Mouse (Mus musculus): ENCODE measurements at regions not wholly inside any gene's neighbourhood (a gene's known extent, or its start where the extent isn't known, plus 50 kb on each side); places are given as distances from the start of the nearest gene placed in this dataset.

- H3K4me2 ChIP-seq (ENCODE audit: low read depth, low read length): no peak overlapping the region
- WGBS: 14% methylated on average over 3 of the region's 3 CpGs
- H3K4me3 ChIP-seq (ENCODE audit: low read depth, low read length): no peak overlapping the region
- DNase-seq (ENCODE audit: low spot score): no peak
- ATAC-seq (ENCODE audit: low read depth): no peak
- H3K4me1 ChIP-seq (ENCODE audit: control insufficient read depth, insufficient read depth, low read length): no peaks in the 10 kb centered on the region
- no peaks in the 10 kb centered on the region for H3K36me3 ChIP-seq (ENCODE audit: control insufficient read depth, insufficient read depth, low read length)
- no peaks in the 10 kb centered on the region for H3K9me3 ChIP-seq (ENCODE audit: control insufficient read depth, low read length)
- no peak overlapping the region for H3K27ac ChIP-seq (replicated peaks; ENCODE audit: low read depth, low read length)
- no peaks in the 10 kb centered on the region for H3K27me3 ChIP-seq (replicated peaks; ENCODE audit: control insufficient read depth, insufficient read depth, low read length)
- H3K9ac ChIP-seq (ENCODE audit: low read depth, low read length): no peak overlapping the region
These were observed 492.3 kb downstream of the Plcl1 start for GRCm38 (mm10) chr1:55898031-55898430.

GRCm38 (mm10) chr1:55900033-55900432 is 494.3 kb downstream of the Plcl1 start:
- Histone ChIP-seq H3K4me1 (ENCODE audit: control insufficient read depth, insufficient read depth, low read length) (no peaks in the 10 kb centered on the region), H3K4me2 (ENCODE audit: low read depth, low read length) (no peak overlapping the region), H3K9ac (ENCODE audit: low read depth, low read length) (no peak overlapping the region), H3K27me3 (replicated peaks; ENCODE audit: control insufficient read depth, insufficient read depth, low read length) (no peaks in the 10 kb centered on the region), H3K36me3 (ENCODE audit: control insufficient read depth, insufficient read depth, low read length) (no peaks in the 10 kb centered on the region), H3K4me3 (ENCODE audit: low read depth, low read length) (no peak overlapping the region), H3K9me3 (ENCODE audit: control insufficient read depth, low read length) (no peaks in the 10 kb centered on the region), H3K27ac (replicated peaks; ENCODE audit: low read depth, low read length) (no peak overlapping the region)
- ATAC-seq (ENCODE audit: low read depth): no peak
- 77% methylated on average over 3 of the region's 3 CpGs for WGBS
- no peak for DNase-seq (ENCODE audit: low spot score)

GRCm38 (mm10) chr1:55903177-55903576 is 497.5 kb downstream of the Plcl1 start:
- no peaks in the 10 kb centered on the region for H3K36me3 ChIP-seq (ENCODE audit: control insufficient read depth, insufficient read depth, low read length)
- H3K27me3 ChIP-seq (replicated peaks; ENCODE audit: control insufficient read depth, insufficient read depth, low read length): no peaks in the 10 kb centered on the region
- H3K4me3 ChIP-seq (ENCODE audit: low read depth, low read length): no peak overlapping the region
- no peak overlapping the region for H3K9ac ChIP-seq (ENCODE audit: low read depth, low read length)
- DNase-seq (ENCODE audit: low spot score) (no peak), ATAC-seq (ENCODE audit: low read depth) (no peak)
- no peak overlapping the region for H3K27ac ChIP-seq (replicated peaks; ENCODE audit: low read depth, low read length)
- 87% methylated on average over 3 of the region's 3 CpGs for WGBS
- no peak overlapping the region for H3K4me2 ChIP-seq (ENCODE audit: low read depth, low read length)
- H3K4me1 ChIP-seq (ENCODE audit: control insufficient read depth, insufficient read depth, low read length): no peaks in the 10 kb centered on the region
- peaks cover 4% of the 10 kb centered on the region for H3K9me3 ChIP-seq (ENCODE audit: control insufficient read depth, low read length)

GRCm38 (mm10) chr1:55904571-55904970 is 498.9 kb downstream of the Plcl1 start:
- H3K4me1 ChIP-seq (ENCODE audit: control insufficient read depth, insufficient read depth, low read length): no peaks in the 10 kb centered on the region
- ATAC-seq (ENCODE audit: low read depth) (no peak), DNase-seq (ENCODE audit: low spot score) (no peak)
- H3K27ac ChIP-seq (replicated peaks; ENCODE audit: low read depth, low read length): no peak overlapping the region
- no peak overlapping the region for H3K9ac ChIP-seq (ENCODE audit: low read depth, low read length)
- peaks cover 4% of the 10 kb centered on the region for H3K9me3 ChIP-seq (ENCODE audit: control insufficient read depth, low read length)
- H3K27me3 ChIP-seq (replicated peaks; ENCODE audit: control insufficient read depth, insufficient read depth, low read length): no peaks in the 10 kb centered on the region
- 82% methylated on average over 2 of the region's 2 CpGs for WGBS
- no peaks in the 10 kb centered on the region for H3K36me3 ChIP-seq (ENCODE audit: control insufficient read depth, insufficient read depth, low read length)
- no peak overlapping the region for H3K4me2 ChIP-seq (ENCODE audit: low read depth, low read length)
- no peak overlapping the region for H3K4me3 ChIP-seq (ENCODE audit: low read depth, low read length)

GRCm38 (mm10) chr1:55905232-55905631 is 499.5 kb downstream of the Plcl1 start:
- Histone ChIP-seq H3K4me2 (ENCODE audit: low read depth, low read length) (no peak overlapping the region), H3K27me3 (replicated peaks; ENCODE audit: control insufficient read depth, insufficient read depth, low read length) (no peaks in the 10 kb centered on the region), H3K9me3 (ENCODE audit: control insufficient read depth, low read length) (peaks cover 4% of the 10 kb centered on the region), H3K4me1 (ENCODE audit: control insufficient read depth, insufficient read depth, low read length) (no peaks in the 10 kb centered on the region), H3K4me3 (ENCODE audit: low read depth, low read length) (no peak overlapping the region), H3K27ac (replicated peaks; ENCODE audit: low read depth, low read length) (no peak overlapping the region), H3K9ac (ENCODE audit: low read depth, low read length) (no peak overlapping the region), H3K36me3 (ENCODE audit: control insufficient read depth, insufficient read depth, low read length) (no peaks in the 10 kb centered on the region)
- WGBS: 97% methylated on average over 4 of the region's 4 CpGs
- no peak for DNase-seq (ENCODE audit: low spot score)
- ATAC-seq (ENCODE audit: low read depth): no peak

- no peak for DNase-seq (ENCODE audit: low spot score)
- Histone ChIP-seq H3K4me1 (ENCODE audit: control insufficient read depth, insufficient read depth, low read length) (no peaks in the 10 kb centered on the region), H3K36me3 (ENCODE audit: control insufficient read depth, insufficient read depth, low read length) (no peaks in the 10 kb centered on the region), H3K4me3 (ENCODE audit: low read depth, low read length) (no peak overlapping the region), H3K9me3 (ENCODE audit: control insufficient read depth, low read length) (peaks cover 4% of the 10 kb centered on the region), H3K27ac (replicated peaks; ENCODE audit: low read depth, low read length) (no peak overlapping the region), H3K27me3 (replicated peaks; ENCODE audit: control insufficient read depth, insufficient read depth, low read length) (no peaks in the 10 kb centered on the region), H3K9ac (ENCODE audit: low read depth, low read length) (no peak overlapping the region), H3K4me2 (ENCODE audit: low read depth, low read length) (no peak overlapping the region)
- WGBS: 88% methylated on average over 2 of the region's 2 CpGs
- ATAC-seq (ENCODE audit: low read depth): no peak
These were observed 504.3 kb downstream of the Plcl1 start for GRCm38 (mm10) chr1:55910024-55910423.

- 68% methylated on average over 3 of the region's 3 CpGs for WGBS
- no peak for ATAC-seq (ENCODE audit: low read depth)
These were observed 508.6 kb downstream of the Plcl1 start for GRCm38 (mm10) chr1:55914284-55914683.

GRCm38 (mm10) chr1:55915940-55916339 is 510.2 kb downstream of the Plcl1 start:
- ATAC-seq (ENCODE audit: low read depth) (no peak), DNase-seq (ENCODE audit: low spot score) (no peak)
- WGBS: 53% methylated on average over 11 of the region's 11 CpGs
- Histone ChIP-seq H3K4me2 (ENCODE audit: low read depth, low read length) (no peak overlapping the region), H3K9me3 (ENCODE audit: control insufficient read depth, low read length) (no peaks in the 10 kb centered on the region), H3K4me1 (ENCODE audit: control insufficient read depth, insufficient read depth, low read length) (no peaks in the 10 kb centered on the region), H3K36me3 (ENCODE audit: control insufficient read depth, insufficient read depth, low read length) (no peaks in the 10 kb centered on the region), H3K9ac (ENCODE audit: low read depth, low read length) (no peak overlapping the region), H3K27me3 (replicated peaks; ENCODE audit: control insufficient read depth, insufficient read depth, low read length) (no peaks in the 10 kb centered on the region), H3K27ac (replicated peaks; ENCODE audit: low read depth, low read length) (no peak overlapping the region), H3K4me3 (ENCODE audit: low read depth, low read length) (no peak overlapping the region)

More at GRCm38 (mm10) chr1:55914284-55914683, 508.6 kb downstream of the Plcl1 start:
- Histone ChIP-seq H3K36me3 (ENCODE audit: control insufficient read depth, insufficient read depth, low read length) (no peaks in the 10 kb centered on the region), H3K9ac (ENCODE audit: low read depth, low read length) (no peak overlapping the region), H3K9me3 (ENCODE audit: control insufficient read depth, low read length) (no peaks in the 10 kb centered on the region), H3K27me3 (replicated peaks; ENCODE audit: control insufficient read depth, insufficient read depth, low read length) (no peaks in the 10 kb centered on the region), H3K4me1 (ENCODE audit: control insufficient read depth, insufficient read depth, low read length) (no peaks in the 10 kb centered on the region), H3K4me2 (ENCODE audit: low read depth, low read length) (no peak overlapping the region), H3K4me3 (ENCODE audit: low read depth, low read length) (no peak overlapping the region), H3K27ac (replicated peaks; ENCODE audit: low read depth, low read length) (no peak overlapping the region)
- DNase-seq (ENCODE audit: low spot score): no peak

- Histone ChIP-seq H3K36me3 (ENCODE audit: control insufficient read depth, insufficient read depth, low read length) (no peaks in the 10 kb centered on the region), H3K4me2 (ENCODE audit: low read depth, low read length) (no peak overlapping the region), H3K4me1 (ENCODE audit: control insufficient read depth, insufficient read depth, low read length) (no peaks in the 10 kb centered on the region), H3K27me3 (replicated peaks; ENCODE audit: control insufficient read depth, insufficient read depth, low read length) (no peaks in the 10 kb centered on the region), H3K27ac (replicated peaks; ENCODE audit: low read depth, low read length) (no peak overlapping the region), H3K4me3 (ENCODE audit: low read depth, low read length) (no peak overlapping the region), H3K9me3 (ENCODE audit: control insufficient read depth, low read length) (no peaks in the 10 kb centered on the region), H3K9ac (ENCODE audit: low read depth, low read length) (no peak overlapping the region)
- ATAC-seq (ENCODE audit: low read depth) (no peak), DNase-seq (ENCODE audit: low spot score) (no peak)
These were observed 513.8 kb downstream of the Plcl1 start for GRCm38 (mm10) chr1:55919516-55919915.
